Mouse (Mus musculus): ENCODE measurements around the gene Gpd1. TPM values are rescaled to one million over a fixed set of nuclear protein-coding genes. Genes with fewer than 3 reads are reported as not detected.

The Gpd1 gene
- 2.8 and 3.3 TPM in 2 replicates for total RNA-seq (2014; rRNA removed)
- polyA plus RNA-seq (2015; fragmentation: Nextera tagmentation; extraction: Ambion mirVana) = 1.1 and 1.2 TPM in 2 replicates

- H3K36me3 ChIP-seq (ENCODE audit: insufficient read depth, low read length) = peaks cover 32% of the 10 kb centered on the region
Observed at GRCm38 (mm10) chr15:99717386-99718334, at the start of gene Gpd1. Gpd1 (plus strand) TSS chr15:99717515.

GRCm38 (mm10) chr15:99667544-99667943, 49.8 kb upstream of the Gpd1 start:
- H3K27me3 ChIP-seq (ENCODE audit: insufficient read depth, low read length) = no peaks in the 10 kb centered on the region
- H3K4me1 ChIP-seq (ENCODE audit: insufficient read depth, low read length) = peaks cover 15% of the 10 kb centered on the region
- no peak overlapping the region for H3K4me3 ChIP-seq (ENCODE audit: low read depth, low read length)
- peak; percentile 34 for TF ChIP-seq CTCF (IDR thresholded peaks at IDR 0.05)
- H3K36me3 ChIP-seq (ENCODE audit: insufficient read depth, low read length) = no peaks in the 10 kb centered on the region
- no peak overlapping the region for H3K9ac ChIP-seq (replicated peaks; ENCODE audit: low read length, poor library complexity, severe bottlenecking)
- 96% methylated on average over 2 of the region's 2 CpGs for WGBS
- no peak overlapping the region for H3K27ac ChIP-seq (ENCODE audit: low read depth, low read length)
- ATAC-seq (ENCODE audit: low FRiP score) (no peak), DNase-seq (ENCODE audit: low spot score) (no peak)
- no peaks in the 10 kb centered on the region for H3K9me3 ChIP-seq (ENCODE audit: low read length)
- H3K4me2 ChIP-seq (ENCODE audit: low read depth, low read length, poor library complexity, severe bottlenecking) = no peak overlapping the region

More at GRCm38 (mm10) chr15:99717386-99718334, at the start of gene Gpd1:
- H3K27ac ChIP-seq (ENCODE audit: low read depth, low read length) = 0 out of 2 replicates have a peak within 1 kb of the TSS, but pooled peaks have one; percentile 12
- DNase-seq (ENCODE audit: low spot score) = peak; percentile 72
- H3K4me3 ChIP-seq (ENCODE audit: low read depth, low read length) = no peak within 1 kb of the TSS
- H3K4me2 ChIP-seq (ENCODE audit: low read depth, low read length, poor library complexity, severe bottlenecking) = no peak within 1 kb of the TSS
- no peaks in the 10 kb centered on the region for H3K9me3 ChIP-seq (ENCODE audit: low read length)
- no peak within 1 kb of the TSS for H3K9ac ChIP-seq (replicated peaks; ENCODE audit: low read length, poor library complexity, severe bottlenecking)
- no peak for TF ChIP-seq CTCF (IDR thresholded peaks at IDR 0.05)
- no peaks in the 10 kb centered on the region for H3K4me1 ChIP-seq (ENCODE audit: insufficient read depth, low read length)
- 62% methylated on average over 26 of the region's 26 CpGs for WGBS
- H3K27me3 ChIP-seq (ENCODE audit: insufficient read depth, low read length) = no peaks in the 10 kb centered on the region
- ATAC-seq (ENCODE audit: low FRiP score) = 0 out of 2 replicates have a peak, but pooled peaks have one; percentile 17

- Histone ChIP-seq H3K27ac (ENCODE audit: low read depth, low read length) (peak overlapping the region; percentile 93; the same call in 1 of the 2 replicates), H3K9ac (replicated peaks; ENCODE audit: low read length, poor library complexity, severe bottlenecking) (no peak overlapping the region), H3K9me3 (ENCODE audit: low read length) (no peaks in the 10 kb centered on the region), H3K36me3 (ENCODE audit: insufficient read depth, low read length) (peaks cover 11% of the 10 kb centered on the region; the same call in 1 of the 2 replicates), H3K4me2 (ENCODE audit: low read depth, low read length, poor library complexity, severe bottlenecking) (peak overlapping the region; percentile 13), H3K27me3 (ENCODE audit: insufficient read depth, low read length) (no peaks in the 10 kb centered on the region), H3K4me3 (ENCODE audit: low read depth, low read length) (no peak overlapping the region), H3K4me1 (ENCODE audit: insufficient read depth, low read length) (peaks cover 23% of the 10 kb centered on the region)
- ATAC-seq (ENCODE audit: low FRiP score) = no peak
- under 1% methylated on average over 12 of the region's 12 CpGs for WGBS
- peak; percentile 94 for TF ChIP-seq CTCF (IDR thresholded peaks at IDR 0.05)
- DNase-seq (ENCODE audit: low spot score) = peak; percentile 89
Observed at GRCm38 (mm10) chr15:99668881-99669280, 48.4 kb upstream of the Gpd1 start.

GRCm38 (mm10) chr15:99669392-99669791, 47.9 kb upstream of the Gpd1 start:
- Histone ChIP-seq H3K9ac (replicated peaks; ENCODE audit: low read length, poor library complexity, severe bottlenecking) (peak overlapping the region; percentile 91; the same call in 1 of the 2 replicates), H3K27me3 (ENCODE audit: insufficient read depth, low read length) (no peaks in the 10 kb centered on the region), H3K4me2 (ENCODE audit: low read depth, low read length, poor library complexity, severe bottlenecking) (peak overlapping the region; percentile 83), H3K36me3 (ENCODE audit: insufficient read depth, low read length) (peaks cover 14% of the 10 kb centered on the region; the same call in 1 of the 2 replicates), H3K9me3 (ENCODE audit: low read length) (no peaks in the 10 kb centered on the region), H3K4me1 (ENCODE audit: insufficient read depth, low read length) (peaks cover 22% of the 10 kb centered on the region), H3K27ac (ENCODE audit: low read depth, low read length) (peak overlapping the region; percentile 93), H3K4me3 (ENCODE audit: low read depth, low read length) (peak overlapping the region; percentile 79; the same call in 1 of the 2 replicates)
- whole genome bisulfite sequencing = 0% methylated on average over 1 of the region's 1 CpGs
- ATAC-seq (ENCODE audit: low FRiP score) (no peak), DNase-seq (ENCODE audit: low spot score) (no peak)
- TF ChIP-seq CTCF (IDR thresholded peaks at IDR 0.05) = no peak

- peak within 1 kb of the TSS; percentile 79 for H3K4me3 ChIP-seq (ENCODE audit: low read depth, low read length)
- H3K27me3 ChIP-seq (ENCODE audit: insufficient read depth, low read length) = no peaks in the 10 kb centered on the region
- peak within 1 kb of the TSS; percentile 83 for H3K4me2 ChIP-seq (ENCODE audit: low read depth, low read length, poor library complexity, severe bottlenecking)
- peak; percentile 6; the same call in 1 of the 2 replicates for TF ChIP-seq CTCF (IDR thresholded peaks at IDR 0.05)
- H3K9me3 ChIP-seq (ENCODE audit: low read length) = no peaks in the 10 kb centered on the region
- WGBS = 1% methylated on average over 42 of the region's 74 CpGs
- peaks cover 22% of the 10 kb centered on the region for H3K4me1 ChIP-seq (ENCODE audit: insufficient read depth, low read length)
- peak; percentile 69 for DNase-seq (ENCODE audit: low spot score)
- ATAC-seq (ENCODE audit: low FRiP score) = peak; percentile 79
- H3K9ac ChIP-seq (replicated peaks; ENCODE audit: low read length, poor library complexity, severe bottlenecking) = peak within 1 kb of the TSS; percentile 91
- H3K27ac ChIP-seq (ENCODE audit: low read depth, low read length) = peak within 1 kb of the TSS; percentile 93
- peaks cover 14% of the 10 kb centered on the region; the same call in 1 of the 2 replicates for H3K36me3 ChIP-seq (ENCODE audit: insufficient read depth, low read length)
Observed at GRCm38 (mm10) chr15:99670154-99670821, 47.0 kb upstream of the Gpd1 start, which contains the start of gene Asic1. Asic1 (plus strand) TSS chr15:99670368.

Data from midbrain, postnatal 0 days (tissue).